Mouse (Mus musculus): ENCODE data around the gene Ccdc27.

Ccdc27 gene

DNA sequence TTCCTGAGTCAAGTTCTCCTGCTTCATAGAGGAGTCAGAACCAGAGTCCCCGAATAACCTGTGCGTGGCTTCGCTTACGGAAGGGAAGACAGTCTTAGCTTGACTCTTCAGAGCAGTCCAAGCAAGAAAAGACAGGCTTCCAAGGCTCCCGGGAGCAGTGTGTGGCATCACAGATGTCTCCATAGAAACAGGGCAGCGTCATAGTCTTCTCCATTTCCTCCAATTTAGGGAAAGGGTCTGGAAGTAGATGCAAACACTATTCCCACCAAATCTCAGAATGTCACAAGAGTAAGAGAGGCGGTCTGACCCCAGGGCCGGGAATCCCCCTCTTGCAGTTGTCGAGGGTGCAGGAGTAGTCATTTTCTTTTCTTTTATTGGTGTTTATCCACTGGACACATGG, at the start of gene Ccdc27:
TSS of gene Ccdc27 (minus strand) at position 101 of the 400 bp plus-strand sequence.
- DNase-seq (ENCODE audit: low spot score), result no peak

DNA sequence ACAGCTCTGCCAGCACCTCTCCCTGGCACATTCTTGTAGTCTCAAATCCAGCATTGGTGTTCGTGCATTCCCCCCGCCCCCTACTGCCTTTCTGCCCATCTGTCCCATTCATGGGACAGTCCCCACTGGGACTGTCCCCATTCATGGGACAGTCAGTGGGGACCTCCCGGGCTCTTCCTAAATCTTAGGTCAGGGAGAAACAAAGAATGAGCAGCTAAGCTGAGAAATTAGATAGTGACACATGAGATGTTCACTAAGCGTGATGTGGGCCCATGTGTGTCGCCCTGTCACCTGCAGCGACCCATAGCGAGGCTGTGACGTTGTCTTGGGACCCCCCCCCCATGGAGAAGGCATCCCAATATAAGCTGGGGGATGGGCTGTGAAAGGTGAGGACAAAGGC, 48.9 kb upstream of the Ccdc27 start:
- no peak for DNase-seq (ENCODE audit: low spot score)

DNA sequence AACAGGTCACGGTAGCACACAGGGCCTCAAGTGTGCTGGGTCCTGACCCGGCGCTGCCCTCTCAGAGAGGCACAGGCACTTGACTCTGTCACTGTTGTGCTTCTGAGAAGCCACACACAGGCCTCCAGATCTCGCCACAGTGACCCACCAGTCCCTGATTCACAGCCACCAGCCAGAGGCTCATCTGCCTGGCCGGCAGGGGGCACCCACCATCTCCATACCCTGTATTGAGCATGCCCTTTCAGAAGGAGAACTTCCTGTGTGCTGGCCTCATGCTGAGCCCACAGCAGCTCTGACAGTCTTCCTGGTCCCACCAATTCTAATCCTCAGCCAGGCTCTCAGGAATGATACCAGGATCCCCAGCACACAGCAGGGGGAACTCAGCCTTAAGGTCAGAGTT, 46.7 kb upstream of the Ccdc27 start:
- DNase-seq (ENCODE audit: low spot score), result no peak

DNA sequence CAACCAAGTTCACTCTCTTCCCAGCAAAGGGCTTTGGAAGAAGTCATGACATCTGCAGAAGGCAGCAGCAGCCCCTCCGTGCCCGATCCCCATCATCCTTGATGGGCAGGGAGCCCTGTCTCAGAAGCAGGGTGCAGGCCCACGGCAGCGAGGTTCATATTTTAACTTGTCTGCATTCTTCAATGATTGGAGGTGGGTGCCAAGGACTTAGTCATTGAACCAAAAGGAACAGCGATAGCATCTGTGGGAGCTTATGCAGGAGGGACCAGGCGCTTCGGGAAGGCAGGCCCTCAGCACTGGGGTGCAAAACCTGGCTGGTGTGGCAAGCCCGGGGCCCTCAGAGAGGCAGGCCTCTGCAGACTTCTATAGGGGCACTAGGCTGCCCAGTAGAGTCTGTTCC, 44.0 kb upstream of the Ccdc27 start:
- no peak for DNase-seq (ENCODE audit: low spot score)

DNA sequence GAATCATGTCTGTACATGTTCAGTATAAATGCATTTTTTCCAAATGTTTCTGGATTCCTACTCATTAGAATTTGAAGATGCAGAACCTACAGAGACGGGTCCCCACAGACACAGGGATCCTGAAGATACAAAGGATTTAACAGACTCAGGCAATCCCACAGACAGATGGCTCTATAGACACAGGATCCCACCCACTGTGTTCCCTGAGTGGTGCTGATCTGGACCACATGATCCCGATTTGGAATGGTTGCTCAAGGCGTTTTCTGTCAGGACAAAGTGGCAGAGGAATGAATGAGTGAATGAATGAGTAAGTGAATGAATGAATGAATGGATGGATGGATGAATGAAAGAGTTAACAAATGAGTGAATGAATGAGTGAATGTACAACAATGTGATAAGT, 43.4 kb upstream of the Ccdc27 start:
- DNase-seq (ENCODE audit: low spot score), result no peak

DNA sequence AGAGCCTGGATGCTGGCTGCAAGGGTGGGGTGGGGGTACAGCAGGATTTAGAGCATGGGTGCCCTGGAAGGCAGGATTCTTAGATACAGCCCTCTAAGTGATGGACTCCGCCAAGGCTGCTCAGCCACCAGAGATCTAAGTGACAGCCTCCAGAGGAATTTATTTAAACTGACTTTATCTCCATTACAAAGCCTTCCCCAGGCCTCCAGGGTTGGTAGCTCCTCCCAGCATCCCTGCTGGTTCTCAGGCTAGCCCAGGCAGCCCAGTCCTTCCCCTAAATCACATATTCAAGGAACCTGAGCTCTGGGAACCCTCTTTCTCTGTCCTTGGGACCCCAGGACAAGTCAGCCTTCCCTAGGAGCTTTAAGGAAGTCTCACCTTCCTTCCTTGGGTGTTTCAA, 39.5 kb upstream of the Ccdc27 start:
- DNase-seq (ENCODE audit: low spot score), result no peak

DNA sequence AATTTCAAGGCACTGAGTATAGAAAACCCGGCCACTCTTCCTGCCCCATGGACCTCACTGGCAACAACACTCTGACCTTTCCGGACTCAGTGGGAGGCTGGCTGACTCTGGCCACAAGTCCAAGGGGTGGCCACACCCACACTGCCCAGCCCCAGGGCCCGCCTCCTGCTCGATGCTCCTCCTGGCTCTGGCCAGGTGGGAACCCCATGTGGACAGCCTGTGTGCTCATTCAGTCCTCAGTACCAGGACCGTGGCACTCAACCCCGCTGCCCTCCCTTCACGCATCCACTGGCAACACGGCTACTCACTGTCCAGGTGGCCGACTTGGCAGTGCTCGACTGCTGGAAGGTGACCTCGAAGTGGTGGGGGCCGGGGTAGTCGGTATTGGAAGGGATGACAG, 38.5 kb upstream of the Ccdc27 start:
- no peak for DNase-seq (ENCODE audit: low spot score)

DNA sequence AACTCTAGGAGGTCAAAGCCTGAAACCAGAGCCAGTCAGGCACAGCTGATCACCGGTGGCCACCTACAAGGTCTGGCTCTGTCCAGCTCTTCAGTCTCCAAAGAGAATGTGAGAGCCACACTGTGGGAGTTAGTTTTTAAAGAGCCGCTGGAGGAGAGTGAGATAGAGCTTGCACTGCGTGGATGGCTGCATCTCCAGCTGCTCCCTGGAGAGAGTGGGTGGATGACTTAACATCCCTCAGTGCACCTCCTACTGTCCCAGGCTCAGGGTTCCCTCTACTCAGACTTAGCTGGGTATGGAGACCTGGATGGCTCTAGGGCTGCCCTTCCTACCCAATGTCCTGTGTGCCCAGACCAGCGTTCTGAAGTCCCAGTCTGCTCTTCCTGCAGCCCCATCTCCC, 37.7 kb upstream of the Ccdc27 start:
- no peak for DNase-seq (ENCODE audit: low spot score)

DNA sequence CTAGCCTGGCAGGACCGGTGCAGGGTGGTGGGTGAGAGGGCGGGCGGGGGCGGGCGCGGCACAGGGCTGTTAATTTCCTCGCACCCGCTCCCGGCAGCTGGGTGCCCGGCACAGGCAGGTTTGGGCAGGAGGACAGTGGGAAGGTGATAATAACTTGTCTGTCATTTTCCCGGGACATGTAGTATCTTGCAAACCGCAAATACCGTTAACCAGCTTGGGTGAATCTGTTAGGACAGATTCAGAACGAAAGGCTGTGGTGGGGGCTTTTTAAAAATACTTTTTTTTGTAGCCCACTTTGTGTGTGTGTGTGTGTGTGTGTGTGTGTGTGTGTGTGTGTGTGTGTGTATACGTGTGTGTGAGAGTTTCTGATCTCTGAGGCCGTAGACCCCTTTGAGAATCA, 29.5 kb upstream of the Ccdc27 start:
- DNase-seq (ENCODE audit: low spot score), result no peak

DNA sequence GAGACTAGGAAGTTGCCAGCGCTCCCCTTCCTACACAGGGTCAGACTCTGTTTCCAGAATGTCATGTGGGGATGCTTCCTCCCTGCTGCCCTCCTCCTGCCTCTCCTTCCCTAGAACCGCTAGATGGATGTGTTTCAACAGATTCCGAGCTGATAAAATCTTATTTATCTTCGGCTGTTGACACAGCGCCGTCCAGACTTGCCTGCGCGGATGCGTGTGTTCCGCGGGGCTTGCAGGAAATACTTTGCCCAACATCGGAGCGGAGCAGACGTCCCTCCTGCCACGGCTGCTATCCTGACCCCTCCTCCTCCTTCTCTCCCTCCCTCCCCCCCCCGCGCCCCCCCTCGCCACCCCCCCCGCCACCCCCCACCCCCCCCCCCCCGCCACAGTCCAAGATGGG, 29.0 kb upstream of the Ccdc27 start:
- no peak for DNase-seq (ENCODE audit: low spot score)

DNA sequence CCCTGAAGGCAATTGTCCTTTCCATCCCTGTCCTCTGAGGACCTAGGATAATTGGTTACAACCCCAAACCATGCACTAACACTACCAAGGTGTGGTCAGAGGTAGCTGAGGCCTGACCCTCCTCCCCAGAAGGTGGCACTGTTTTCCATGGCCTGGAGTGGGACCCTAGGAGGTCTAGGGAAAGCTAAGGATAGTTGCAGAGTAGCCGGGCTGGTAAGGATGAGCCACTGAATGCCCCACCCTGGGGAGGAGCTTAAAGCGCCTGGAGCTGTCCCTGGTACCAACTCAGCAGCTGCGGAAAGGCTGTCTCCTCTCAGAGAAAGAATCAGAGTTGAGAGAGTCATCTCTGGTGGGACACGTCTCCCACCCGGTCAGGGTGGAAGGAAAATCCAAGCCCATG, 28.4 kb upstream of the Ccdc27 start:
- peak; percentile 22 for DNase-seq (ENCODE audit: low spot score)

DNA sequence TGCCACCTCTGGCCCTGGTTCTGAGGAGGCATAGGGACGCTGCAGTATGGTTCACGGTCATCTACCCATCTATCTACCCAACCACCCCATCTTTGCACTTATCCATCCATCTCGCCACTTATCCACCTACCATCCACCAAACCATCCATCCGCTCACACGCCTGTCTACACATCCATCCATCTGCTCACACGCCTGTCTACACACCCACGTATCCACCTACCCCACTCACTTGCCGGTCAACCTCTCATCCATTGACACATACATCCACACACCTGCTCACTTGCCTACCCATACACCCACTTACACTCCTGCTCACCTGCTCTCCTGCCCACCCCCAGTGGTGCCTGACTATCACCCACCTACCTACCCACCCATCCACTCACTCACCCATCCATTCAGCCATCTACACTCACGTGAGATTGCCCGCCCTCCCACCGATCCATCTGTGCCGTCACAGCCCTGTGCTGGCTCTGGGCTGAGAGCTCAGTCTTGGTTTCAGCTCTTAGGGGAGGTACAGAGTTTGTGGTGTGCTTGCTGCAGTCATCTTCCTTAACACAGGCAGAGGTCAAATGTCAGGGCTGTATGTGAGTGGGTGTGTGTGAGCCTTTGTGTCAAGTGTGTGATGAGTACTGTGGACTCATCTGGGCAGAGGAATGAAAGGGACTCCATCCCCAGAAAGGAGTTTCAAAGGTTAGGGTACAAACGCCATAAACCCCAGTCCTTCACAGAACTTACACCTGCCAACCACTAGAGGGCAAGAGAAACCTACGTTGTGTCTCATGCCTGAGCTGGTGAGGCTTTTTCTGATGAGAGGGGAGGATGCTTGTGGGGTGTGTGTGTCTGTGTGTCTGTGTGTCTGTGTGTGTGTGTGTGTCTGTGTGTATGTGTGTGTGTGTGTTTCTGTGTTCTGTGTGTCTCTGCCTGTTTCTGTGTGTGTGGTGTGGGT, 22.6 kb upstream of the Ccdc27 start:
- DNase-seq (ENCODE audit: low spot score), result no peak

DNA sequence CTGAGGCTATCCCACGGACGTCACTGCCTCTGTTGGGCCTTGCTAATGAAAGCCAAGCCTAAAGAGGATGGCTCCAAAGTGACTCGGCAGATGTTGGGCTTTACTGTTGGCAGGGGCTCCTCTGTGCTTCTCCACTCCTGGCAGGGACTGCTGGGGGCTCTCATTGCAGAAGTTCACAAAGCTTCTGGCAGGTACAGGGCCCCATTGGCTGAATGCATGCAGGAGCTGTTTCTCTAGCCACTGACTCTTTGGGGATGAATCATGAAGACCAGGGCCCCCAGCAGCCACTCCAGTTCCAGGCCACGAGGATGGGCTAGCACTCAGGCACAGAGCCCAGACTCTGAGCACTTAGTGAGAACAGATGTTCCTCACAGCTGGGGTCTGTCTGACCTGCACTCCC, 15.2 kb upstream of the Ccdc27 start:
- DNase-seq (ENCODE audit: low spot score), result no peak

DNA sequence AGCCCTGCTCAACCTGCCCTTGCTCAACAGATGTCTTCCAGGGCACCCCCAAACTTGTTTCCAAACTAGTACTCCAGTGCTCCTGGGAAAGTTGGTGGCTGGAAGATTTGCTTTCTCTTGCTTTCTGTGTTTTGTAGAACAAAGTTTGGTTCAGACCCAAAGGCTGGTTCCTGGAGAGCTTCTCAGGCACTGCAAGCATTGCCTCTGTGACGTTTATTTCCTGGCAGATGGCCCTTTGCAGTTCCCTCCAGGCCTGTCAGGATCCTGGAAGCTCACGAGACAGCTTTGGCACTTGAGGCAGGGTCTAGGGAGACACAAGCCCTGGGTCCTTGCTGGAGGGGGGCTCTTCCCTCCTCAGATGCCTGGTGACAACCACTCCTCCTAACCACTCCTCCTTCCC, 14.2 kb upstream of the Ccdc27 start:
- no peak for DNase-seq (ENCODE audit: low spot score)

DNA sequence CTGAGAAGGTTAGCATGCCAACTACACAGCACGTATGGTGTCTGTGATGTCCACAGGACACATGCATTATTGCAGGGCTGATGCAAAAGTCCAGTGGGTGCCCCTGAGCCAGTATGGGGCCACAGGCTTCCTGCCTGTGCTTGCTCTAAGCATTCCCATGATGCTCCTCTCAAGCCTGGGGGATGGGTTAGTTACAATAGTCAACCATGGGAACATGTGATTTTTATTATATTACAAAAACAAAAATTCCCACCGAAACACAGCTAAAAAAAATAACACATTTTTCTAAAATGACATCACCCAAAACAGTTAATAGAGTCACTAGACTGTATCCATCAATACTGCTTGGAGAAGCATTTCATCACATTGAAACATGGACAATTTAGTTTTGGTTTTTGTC, 13.6 kb upstream of the Ccdc27 start:
- no peak for DNase-seq (ENCODE audit: low spot score)

DNA sequence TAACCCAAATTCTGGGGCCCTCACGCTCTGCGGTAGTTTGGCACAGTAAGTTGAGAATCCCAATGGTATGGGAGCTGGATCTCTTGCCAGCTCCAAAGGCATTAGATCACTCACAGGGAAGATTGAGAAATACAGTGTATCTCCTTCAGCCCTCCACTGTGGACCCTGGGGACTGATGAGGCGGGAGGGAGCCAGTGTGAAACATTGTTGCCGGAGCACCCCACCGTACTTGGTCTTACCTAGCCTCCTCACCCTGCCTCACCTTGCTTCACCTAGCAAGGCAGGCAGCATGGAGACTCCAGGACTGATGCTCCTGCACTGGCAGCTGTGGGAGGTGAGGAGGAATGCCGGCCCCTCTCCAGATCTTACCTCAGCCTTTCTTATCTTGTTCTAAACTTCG, 13.0 kb upstream of the Ccdc27 start:
- DNase-seq (ENCODE audit: low spot score), result no peak

DNA sequence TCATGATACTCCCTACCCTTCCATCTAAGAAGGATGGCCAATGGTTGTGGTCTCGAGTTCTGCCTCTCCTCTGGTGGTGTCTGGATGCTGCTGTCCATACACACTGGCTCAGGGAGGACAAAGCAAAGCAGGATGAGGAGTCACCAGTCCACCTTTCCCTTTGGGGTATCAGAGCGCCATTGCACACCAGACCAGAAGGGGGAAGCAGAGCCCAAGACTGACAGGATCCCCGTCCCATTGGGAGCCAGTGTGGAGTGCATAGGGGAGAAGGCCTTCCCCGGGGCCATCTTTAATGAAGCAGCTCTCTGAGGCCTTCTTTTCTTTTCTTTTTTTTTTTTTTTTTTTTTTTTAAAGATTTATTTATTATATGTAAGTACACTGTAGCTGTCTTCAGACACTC, 10.6 kb upstream of the Ccdc27 start:
- DNase-seq (ENCODE audit: low spot score), result no peak

DNA sequence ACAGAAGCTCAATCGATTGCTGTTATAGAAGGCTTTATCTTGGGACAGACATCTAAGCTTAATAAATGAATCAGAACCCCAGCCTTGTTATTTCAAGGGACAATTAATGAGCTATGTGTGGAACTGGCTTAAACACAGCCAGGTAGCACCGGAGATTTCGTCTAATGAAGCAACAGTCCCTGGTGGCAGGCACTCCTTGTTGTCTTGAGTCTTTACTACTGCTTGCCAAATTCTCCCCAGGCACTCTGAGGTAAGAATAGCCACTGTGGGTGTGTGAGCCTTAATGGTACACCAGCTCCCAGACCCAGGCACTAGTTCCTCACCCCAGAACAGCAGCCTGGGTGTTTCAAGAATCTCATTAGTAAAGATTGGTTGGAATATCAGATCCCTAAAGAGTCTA, 8.9 kb upstream of the Ccdc27 start:
- no peak for DNase-seq (ENCODE audit: low spot score)

DNA sequence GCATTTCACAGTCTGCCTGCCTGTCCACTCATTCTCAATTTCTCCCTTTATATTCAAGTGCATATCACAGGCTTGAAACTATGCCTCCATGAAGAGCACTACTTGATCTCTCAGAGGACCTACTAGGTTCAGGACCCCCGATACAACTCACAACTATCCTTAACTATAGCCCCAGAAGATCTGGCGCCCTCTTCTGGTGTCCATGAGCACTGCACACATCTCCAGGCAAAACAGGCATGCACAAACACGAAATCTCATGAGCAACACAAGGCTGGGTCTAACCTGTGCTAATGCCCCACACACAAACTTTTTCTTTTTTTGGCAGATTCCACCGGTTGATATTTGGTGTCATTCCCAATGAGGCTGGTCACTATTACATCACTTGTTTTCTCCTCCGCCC, 3.4 kb upstream of the Ccdc27 start:
- DNase-seq (ENCODE audit: low spot score), result no peak

DNA sequence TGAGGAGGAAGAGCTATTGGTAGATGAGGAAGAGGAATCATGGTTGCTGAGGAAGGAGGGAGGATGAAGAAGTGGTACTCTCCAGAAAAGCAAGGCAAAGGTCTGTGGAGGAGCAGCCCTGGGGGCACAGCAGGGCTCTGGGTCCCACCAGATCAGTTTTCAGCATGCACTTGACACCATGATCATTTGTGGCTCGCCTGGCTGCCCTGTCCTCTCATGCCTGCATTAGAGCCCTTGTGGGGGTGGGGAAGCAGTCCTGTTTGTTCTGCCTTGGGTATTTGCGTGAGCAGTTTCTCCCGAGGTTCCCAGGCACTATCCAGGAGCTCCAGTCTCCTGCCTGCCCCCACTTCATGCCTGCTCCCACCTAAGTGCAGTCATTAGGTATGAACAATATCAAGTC, 5.4 kb downstream of the Ccdc27 start:
- DNase-seq (ENCODE audit: low spot score), result no peak

DNA sequence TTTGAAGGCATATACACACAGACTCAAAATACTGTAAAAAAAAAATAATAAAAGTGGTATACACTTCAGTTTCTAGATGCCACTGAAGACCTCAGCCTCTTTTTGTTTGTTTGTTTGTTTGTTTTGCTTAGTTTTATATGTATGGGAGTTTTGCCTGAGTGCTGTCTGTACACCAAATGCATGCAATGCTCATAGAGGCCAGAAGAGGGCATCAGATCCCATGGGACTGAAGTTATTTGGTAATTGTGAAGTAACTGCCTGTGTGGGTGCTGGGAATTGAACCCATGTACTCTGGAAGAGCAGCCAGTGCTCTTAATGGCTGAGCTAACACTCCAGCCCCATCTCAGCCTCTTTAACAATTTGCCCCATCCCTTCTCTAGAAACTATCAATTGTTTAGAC, 13.8 kb downstream of the Ccdc27 start:
- DNase-seq (ENCODE audit: low spot score), result no peak

DNA sequence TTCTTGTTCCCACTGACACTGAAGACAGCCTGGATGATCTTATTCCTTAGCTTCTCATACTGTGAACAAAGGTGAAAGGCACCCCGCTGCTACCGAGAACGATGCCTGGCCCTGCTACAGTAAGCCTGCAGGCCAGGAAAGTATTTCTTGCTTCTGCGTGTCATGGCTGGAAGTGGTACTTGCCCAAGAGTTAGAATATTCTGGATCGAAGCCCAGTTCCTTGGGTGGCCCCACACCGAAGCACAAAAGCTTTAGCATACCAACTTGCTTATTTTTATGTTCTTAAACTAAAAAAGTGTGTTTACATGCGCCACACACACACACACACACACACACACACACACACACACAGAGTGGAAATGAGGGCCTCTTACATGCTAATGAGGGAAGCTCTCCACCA, 14.4 kb downstream of the Ccdc27 start:
- no peak for DNase-seq (ENCODE audit: low spot score)

DNA sequence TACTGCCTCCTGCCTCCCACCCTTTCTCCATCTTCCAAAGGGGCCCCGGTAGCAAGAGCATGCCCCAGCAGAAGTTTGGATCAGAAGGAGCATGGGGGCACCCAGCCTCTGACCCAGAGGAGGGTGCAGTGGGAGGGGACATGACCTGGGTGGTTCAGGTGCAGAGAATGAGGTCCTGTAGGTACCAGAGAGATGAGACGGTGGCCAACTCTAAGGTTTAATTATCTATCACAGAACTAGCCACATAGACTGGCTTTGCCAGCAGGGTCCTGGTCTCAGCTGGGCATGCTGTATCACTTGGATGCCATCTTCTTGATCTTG, 16.1 kb downstream of the Ccdc27 start:
- DNase-seq (ENCODE audit: low spot score), result no peak

DNA sequence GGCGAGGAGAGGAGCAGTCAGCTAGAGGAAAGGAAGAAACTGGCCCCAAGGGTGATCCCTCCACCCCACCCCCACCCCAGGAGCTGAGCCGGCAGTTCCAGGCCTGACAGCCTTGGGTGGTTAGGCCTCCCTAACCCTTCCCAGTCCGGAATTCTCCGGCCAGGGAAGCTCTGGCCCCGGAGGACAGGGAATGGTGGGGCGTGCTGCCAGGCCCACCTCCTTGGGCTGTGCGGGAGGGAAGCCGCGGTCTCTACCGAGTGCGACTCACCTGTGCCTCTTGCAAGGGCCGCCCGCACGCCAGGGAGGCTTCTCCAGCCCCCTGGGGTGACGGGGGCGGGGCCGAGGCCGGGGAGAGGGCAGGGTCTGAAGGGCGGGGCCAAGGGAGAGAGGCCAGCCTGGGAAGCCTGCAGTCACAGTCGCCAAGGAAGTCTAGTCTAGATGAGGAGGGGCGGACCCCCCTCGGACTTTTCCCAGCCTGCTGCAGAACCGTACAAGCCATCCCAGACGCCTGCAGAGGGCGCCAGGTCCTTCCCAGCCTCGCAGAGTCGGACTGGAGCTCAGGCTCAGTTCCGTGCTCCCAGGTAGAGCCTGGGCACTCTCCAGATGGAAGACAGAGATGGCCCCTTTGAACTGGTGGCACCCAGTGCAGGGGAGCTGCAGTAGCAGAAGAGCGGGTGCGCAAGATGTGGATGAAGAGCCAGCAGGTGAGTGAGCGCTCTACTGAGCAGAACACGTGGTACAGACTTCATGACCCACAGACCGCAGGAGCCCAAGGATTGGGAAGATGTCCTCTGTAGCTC, 16.6 kb downstream of the Ccdc27 start, which contains the start of gene Smim1:
TSS of gene Smim1 (minus strand) at position 590 of the 800 bp plus-strand sequence.
- peak; percentile 71 for DNase-seq (ENCODE audit: low spot score)

Measured in ovary, postnatal 14 days (tissue).